Mouse (Mus musculus): ENCODE results near the gene Podnl1. TPM values are rescaled to one million over a fixed set of nuclear protein-coding genes. Genes with fewer than 3 reads are reported as not detected.
A peak's percentile ranks its signal among the peaks of the same experiment; 100 is the strongest.

Gene Podnl1
- total RNA-seq (2014; rRNA removed; ENCODE audit: low replicate concordance) (not detected in 2 replicates), polyA plus RNA-seq (2015; fragmentation: Nextera tagmentation; extraction: Ambion mirVana) (0.04 TPM in 2 replicates)

GRCm38 (mm10) chr8:84125656-84126055 is at the start of gene Podnl1:
Gene Podnl1 (plus strand): TSS chr8:84125989.
- Histone ChIP-seq H3K9me3 (replicated peaks; ENCODE audit: control insufficient read depth, low read length) (no peaks in the 10 kb centered on the region), H3K9ac (replicated peaks; ENCODE audit: low read depth, low read length) (no peak within 1 kb of the TSS), H3K4me2 (ENCODE audit: low read depth, low read length) (no peak within 1 kb of the TSS), H3K4me3 (ENCODE audit: low read depth, low read length) (no peak within 1 kb of the TSS), H3K4me1 (ENCODE audit: control insufficient read depth, insufficient read depth) (no peaks in the 10 kb centered on the region), H3K27me3 (ENCODE audit: control insufficient read depth, insufficient read depth, low read length) (no peaks in the 10 kb centered on the region), H3K36me3 (replicated peaks; ENCODE audit: control insufficient read depth, insufficient read depth, low read length) (no peaks in the 10 kb centered on the region), H3K27ac (ENCODE audit: low read depth) (no peak within 1 kb of the TSS)
- no peak for ATAC-seq (ENCODE audit: insufficient read depth, low read depth)
- TF ChIP-seq CTCF (IDR thresholded peaks at IDR 0.05; ENCODE audit: low read depth): no peak
- no peak for TF ChIP-seq EP300 (IDR thresholded peaks at IDR 0.05; ENCODE audit: low read depth)
- no peak for DNase-seq (ENCODE audit: low spot score)
- 56% methylated on average over 9 of the region's 9 CpGs for whole genome bisulfite sequencing

GRCm38 (mm10) chr8:84076412-84076811 is 49.4 kb upstream of the Podnl1 start:
- no peak for DNase-seq (ENCODE audit: low spot score)
- H3K4me2 ChIP-seq (ENCODE audit: low read depth, low read length): no peak overlapping the region
- no peak for TF ChIP-seq CTCF (IDR thresholded peaks at IDR 0.05; ENCODE audit: low read depth)
- TF ChIP-seq EP300 (IDR thresholded peaks at IDR 0.05; ENCODE audit: low read depth): no peak
- WGBS: 44% methylated on average over 1 of the region's 1 CpGs
- no peak for ATAC-seq (ENCODE audit: insufficient read depth, low read depth)
- H3K27me3 ChIP-seq (ENCODE audit: control insufficient read depth, insufficient read depth, low read length): no peaks in the 10 kb centered on the region
- H3K4me1 ChIP-seq (ENCODE audit: control insufficient read depth, insufficient read depth): peaks cover 13% of the 10 kb centered on the region
- no peak overlapping the region for H3K9ac ChIP-seq (replicated peaks; ENCODE audit: low read depth, low read length)
- no peak overlapping the region for H3K4me3 ChIP-seq (ENCODE audit: low read depth, low read length)
- H3K36me3 ChIP-seq (replicated peaks; ENCODE audit: control insufficient read depth, insufficient read depth, low read length): peaks cover 10% of the 10 kb centered on the region; the same call in 1 of the 2 replicates
- H3K27ac ChIP-seq (ENCODE audit: low read depth): no peak overlapping the region
- H3K9me3 ChIP-seq (replicated peaks; ENCODE audit: control insufficient read depth, low read length): no peaks in the 10 kb centered on the region

- H3K4me1 ChIP-seq (ENCODE audit: control insufficient read depth, insufficient read depth): peaks cover 8% of the 10 kb centered on the region
- peaks cover 12% of the 10 kb centered on the region for H3K36me3 ChIP-seq (replicated peaks; ENCODE audit: control insufficient read depth, insufficient read depth, low read length)
- DNase-seq (ENCODE audit: low spot score) (no peak), ATAC-seq (ENCODE audit: insufficient read depth, low read depth) (no peak)
- no peak overlapping the region for H3K4me3 ChIP-seq (ENCODE audit: low read depth, low read length)
- H3K4me2 ChIP-seq (ENCODE audit: low read depth, low read length): no peak overlapping the region
- H3K27ac ChIP-seq (ENCODE audit: low read depth): no peak overlapping the region
- WGBS: 86% methylated on average over 3 of the region's 3 CpGs
- no peaks in the 10 kb centered on the region for H3K27me3 ChIP-seq (ENCODE audit: control insufficient read depth, insufficient read depth, low read length)
- TF ChIP-seq EP300 (IDR thresholded peaks at IDR 0.05; ENCODE audit: low read depth) (no peak), CTCF (IDR thresholded peaks at IDR 0.05; ENCODE audit: low read depth) (no peak)
- H3K9me3 ChIP-seq (replicated peaks; ENCODE audit: control insufficient read depth, low read length): no peaks in the 10 kb centered on the region
- H3K9ac ChIP-seq (replicated peaks; ENCODE audit: low read depth, low read length): no peak overlapping the region
These were observed 48.9 kb upstream of the Podnl1 start for GRCm38 (mm10) chr8:84076849-84077248.

- WGBS: 51% methylated on average over 5 of the region's 5 CpGs
- Histone ChIP-seq H3K27ac (ENCODE audit: low read depth) (no peak overlapping the region), H3K36me3 (replicated peaks; ENCODE audit: control insufficient read depth, insufficient read depth, low read length) (peaks cover 35% of the 10 kb centered on the region), H3K9me3 (replicated peaks; ENCODE audit: control insufficient read depth, low read length) (no peaks in the 10 kb centered on the region), H3K4me2 (ENCODE audit: low read depth, low read length) (no peak overlapping the region), H3K4me1 (ENCODE audit: control insufficient read depth, insufficient read depth) (peaks cover 6% of the 10 kb centered on the region), H3K4me3 (ENCODE audit: low read depth, low read length) (no peak overlapping the region), H3K9ac (replicated peaks; ENCODE audit: low read depth, low read length) (no peak overlapping the region), H3K27me3 (ENCODE audit: control insufficient read depth, insufficient read depth, low read length) (no peaks in the 10 kb centered on the region)
- TF ChIP-seq CTCF (IDR thresholded peaks at IDR 0.05; ENCODE audit: low read depth) (no peak), EP300 (IDR thresholded peaks at IDR 0.05; ENCODE audit: low read depth) (no peak)
- ATAC-seq (ENCODE audit: insufficient read depth, low read depth) (no peak), DNase-seq (ENCODE audit: low spot score) (no peak)
These were observed 46.6 kb upstream of the Podnl1 start for GRCm38 (mm10) chr8:84079206-84079605.

- ATAC-seq (ENCODE audit: insufficient read depth, low read depth) (no peak), DNase-seq (ENCODE audit: low spot score) (no peak)
- peaks cover 73% of the 10 kb centered on the region for H3K36me3 ChIP-seq (replicated peaks; ENCODE audit: control insufficient read depth, insufficient read depth, low read length)
- no peak overlapping the region for H3K9ac ChIP-seq (replicated peaks; ENCODE audit: low read depth, low read length)
- H3K4me1 ChIP-seq (ENCODE audit: control insufficient read depth, insufficient read depth): peaks cover 5% of the 10 kb centered on the region
- TF ChIP-seq EP300 (IDR thresholded peaks at IDR 0.05; ENCODE audit: low read depth): no peak
- peak; percentile 36 for TF ChIP-seq CTCF (IDR thresholded peaks at IDR 0.05; ENCODE audit: low read depth)
- no peak overlapping the region for H3K4me2 ChIP-seq (ENCODE audit: low read depth, low read length)
- H3K4me3 ChIP-seq (ENCODE audit: low read depth, low read length): no peak overlapping the region
- 45% methylated on average over 8 of the region's 8 CpGs for WGBS
- no peaks in the 10 kb centered on the region for H3K9me3 ChIP-seq (replicated peaks; ENCODE audit: control insufficient read depth, low read length)
- no peak overlapping the region for H3K27ac ChIP-seq (ENCODE audit: low read depth)
- H3K27me3 ChIP-seq (ENCODE audit: control insufficient read depth, insufficient read depth, low read length): no peaks in the 10 kb centered on the region
These were observed 42.0 kb upstream of the Podnl1 start for GRCm38 (mm10) chr8:84083829-84084241.
